Mouse (Mus musculus) testis, adult 2 months (tissue): ENCODE measurements at regions not wholly inside any gene's neighbourhood (a gene's known extent, or its start where the extent isn't known, plus 50 kb on each side); places are given as distances from the start of the nearest gene placed in this dataset.

Source experiments
- CTCF ChIP-seq: fragments of 200-500 bp; IDR thresholded peaks from 2 replicates; pipeline ENCODE4 v1.5.1; 2012; ENCODE audit warnings: low read depth, mild to moderate bottlenecking, inconsistent platforms, low read length, moderate library complexity; ENCODE audit not compliant: control insufficient read depth, insufficient read depth, insufficient replicate concordance
- POLR2A ChIP-seq: fragments of 200-500 bp; IDR thresholded peaks from 2 replicates; pipeline ENCODE4 v1.6.1; 2012; ENCODE audit warnings: low read depth, mild to moderate bottlenecking, inconsistent platforms, low read length, moderate library complexity; ENCODE audit not compliant: control insufficient read depth

GRCm38 (mm10) chr10:119054191-119055175 is 184.5 kb upstream of the Dyrk2 start:
- TF ChIP-seq CTCF: no peak
- no peak for TF ChIP-seq POLR2A
